Mouse (Mus musculus) neutrophil, adult 5-6 weeks (primary cell): Measurements from ENCODE around the gene Cavin4. TPM values are rescaled to one million over a fixed set of nuclear protein-coding genes. Genes with fewer than 3 reads are reported as not detected.

Experiments
- ATAC-seq: fragments of 151-379, 151-347 bp; 2 replicates; pipeline ENCODE4 v1.8.0; 2017; ENCODE audit warnings: mild to moderate bottlenecking, moderate TSS enrichment; ENCODE audit not compliant: insufficient number of reproducible peaks, poor library complexity, low FRiP score, severe bottlenecking; ENCODE audit errors: extremely low read depth
- total RNA-seq: library from RNA; stranded (forward); fragments of 200-1000 nt; gene quantifications from 2 replicates; pipeline ENCODE4 v1.2.3, GENCODE M21; 2017

The Cavin4 gene
- not detected in 2 replicates for total RNA-seq

DNA sequence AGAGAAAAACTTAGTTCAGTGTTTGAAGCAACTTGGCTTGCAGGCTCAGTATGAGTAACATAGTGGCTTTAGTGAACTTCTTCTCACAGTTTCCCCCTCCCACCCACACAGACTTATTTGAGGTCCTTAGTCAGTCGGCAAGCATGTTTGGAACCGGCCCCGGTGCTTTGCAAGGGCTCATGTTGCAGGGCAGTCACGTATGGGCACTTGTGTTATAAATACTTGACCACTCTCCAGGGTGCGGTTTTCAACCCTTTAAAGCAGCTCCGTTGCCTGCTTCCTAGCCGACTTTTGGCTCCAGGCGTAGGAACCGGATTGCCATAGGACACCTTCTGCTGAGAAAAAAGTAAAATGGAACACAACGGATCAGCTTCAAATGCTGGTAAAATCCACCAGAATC, at the start of gene Cavin4:
Gene Cavin4 (plus strand): TSS at position 244 of the 400 bp plus-strand sequence.
- no peak for ATAC-seq

GRCm38 (mm10) chr4:48615483-48615882, 47.8 kb upstream of the Cavin4 start:
- ATAC-seq: no peak

DNA sequence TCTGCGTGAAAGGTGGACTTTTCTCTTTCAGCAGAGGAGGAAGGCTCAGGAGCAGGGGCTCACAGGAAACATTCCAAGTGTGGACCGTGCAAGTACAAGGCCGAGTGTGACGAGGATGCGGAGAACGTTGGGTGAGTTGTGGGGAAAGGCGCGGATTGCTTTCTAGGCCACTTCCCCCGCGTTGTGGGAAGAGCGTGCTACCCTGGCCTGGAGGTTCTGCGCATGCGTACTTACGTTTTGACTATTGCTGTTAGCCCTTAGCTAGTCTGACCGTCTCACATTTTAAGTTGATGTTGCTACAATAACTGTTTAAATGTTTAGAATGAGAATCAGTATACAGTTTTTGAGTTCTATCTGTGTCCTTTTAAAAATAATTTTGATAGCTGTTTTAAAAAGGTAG, 46.1 kb upstream of the Cavin4 start:
- no peak for ATAC-seq

DNA sequence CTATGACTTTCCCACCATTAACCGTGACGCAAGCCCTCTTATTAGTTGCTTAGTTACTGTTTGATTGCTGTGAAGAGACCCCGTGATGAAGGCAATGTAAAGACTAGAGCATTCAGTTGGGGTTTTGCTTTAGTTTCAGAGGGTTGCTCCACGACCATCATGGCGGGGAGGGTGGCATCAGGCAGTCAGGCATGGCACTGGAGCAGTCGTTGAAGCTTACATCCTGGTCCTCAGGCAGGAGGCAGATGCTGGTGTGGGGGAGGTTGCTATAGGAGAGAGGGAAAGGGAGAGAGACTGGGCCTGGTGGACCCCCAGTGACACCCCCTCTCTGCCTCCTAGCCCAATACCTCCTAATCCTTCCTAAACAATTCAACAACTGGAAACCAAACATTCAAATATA, 43.2 kb upstream of the Cavin4 start:
- ATAC-seq: no peak

DNA sequence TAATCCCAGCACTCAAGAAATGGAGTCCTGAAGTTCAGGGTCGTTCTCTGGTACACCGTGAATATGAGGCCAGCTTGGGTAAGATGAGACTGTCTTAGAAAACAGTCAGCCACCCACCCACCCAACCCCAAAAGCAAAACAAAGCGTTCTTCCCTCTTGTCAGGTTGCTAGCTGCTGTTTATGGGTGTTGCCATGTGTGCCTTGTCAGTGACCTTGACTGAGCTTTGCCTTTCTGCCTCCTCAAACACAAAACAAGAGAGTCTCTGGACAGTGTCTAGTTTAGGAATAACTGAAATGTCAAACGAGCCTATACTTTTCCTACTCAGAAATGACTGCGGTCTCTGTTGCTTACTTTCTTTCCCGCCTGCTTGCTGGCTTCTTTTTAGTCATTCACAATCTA, 41.1 kb upstream of the Cavin4 start:
- no peak for ATAC-seq

DNA sequence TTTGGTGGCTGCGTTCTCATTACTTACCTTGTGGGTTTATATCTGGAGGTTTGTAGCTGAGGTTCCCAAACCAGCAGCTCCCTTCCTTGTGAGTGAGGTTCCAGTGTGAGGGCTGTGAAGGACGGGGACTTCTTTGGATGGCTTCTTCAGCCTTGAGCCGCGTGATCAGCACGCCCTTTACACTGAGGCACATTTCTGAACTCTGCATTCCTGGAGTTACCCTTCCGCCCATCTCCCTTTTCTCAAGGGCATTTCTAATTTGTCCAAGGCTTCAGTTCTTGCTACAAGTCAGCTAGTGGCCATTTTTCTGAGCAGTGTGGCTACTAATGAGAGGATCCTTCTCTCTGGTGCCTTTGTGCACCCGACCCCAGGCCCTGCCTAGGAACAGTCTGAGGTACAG, 40.4 kb upstream of the Cavin4 start:
- ATAC-seq: no peak

DNA sequence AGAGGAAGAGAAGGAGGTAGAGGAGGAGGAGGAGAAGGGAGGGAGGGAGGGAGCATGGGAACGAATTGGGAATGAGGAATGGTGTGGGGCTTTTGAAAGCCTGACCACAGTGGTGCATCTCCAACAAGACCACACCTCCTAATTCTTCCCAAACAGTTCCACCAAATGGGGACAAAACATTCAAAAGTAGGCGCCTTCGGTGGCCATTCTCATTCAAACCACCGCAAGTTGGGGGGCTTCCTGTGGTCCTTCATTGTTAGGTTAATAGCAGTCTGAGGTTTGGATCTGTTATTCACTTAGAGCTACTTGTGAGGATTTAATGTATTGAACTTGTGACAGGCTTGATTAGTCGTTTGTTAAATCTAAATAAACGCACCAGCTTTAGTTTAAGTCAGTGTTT, 38.4 kb upstream of the Cavin4 start:
- ATAC-seq: no peak

DNA sequence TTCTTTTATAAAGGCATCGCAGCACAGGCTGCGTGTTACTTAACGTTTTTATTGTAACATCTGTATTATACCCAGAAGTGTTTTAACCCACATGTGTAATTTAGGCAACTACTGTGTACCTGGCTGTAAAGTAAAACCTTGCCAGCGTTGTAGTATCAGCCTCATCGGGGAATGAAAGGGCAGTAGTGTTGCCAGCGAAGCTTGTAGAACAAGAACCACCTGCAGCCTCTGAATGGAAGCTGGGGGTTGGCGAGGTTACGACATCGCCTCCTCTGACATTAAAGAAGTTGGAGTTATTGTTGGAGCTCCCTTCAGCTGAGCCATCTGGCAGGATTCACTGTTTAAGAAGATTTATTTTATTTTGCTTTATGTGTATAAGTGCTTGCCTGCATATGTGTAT, 37.5 kb upstream of the Cavin4 start:
- no peak for ATAC-seq

DNA sequence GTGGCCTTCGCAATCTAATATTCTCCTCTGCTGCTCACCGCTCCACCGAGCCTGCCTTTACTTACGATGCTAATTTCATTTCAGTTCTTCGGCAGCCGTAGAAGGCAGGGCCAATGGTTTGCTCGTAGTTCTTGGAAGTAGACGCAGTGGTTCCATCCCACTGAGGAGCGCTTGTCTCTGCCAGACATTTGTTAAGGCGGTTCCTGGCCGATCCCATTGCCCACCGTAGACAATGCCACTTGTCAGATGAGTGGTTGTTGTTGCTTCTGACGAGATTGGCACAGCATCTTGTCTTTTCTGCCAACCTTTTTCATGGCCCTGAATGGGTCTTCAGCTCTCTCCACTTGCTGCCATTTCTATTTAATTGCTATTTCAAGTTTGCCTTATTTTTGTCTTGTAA, 33.9 kb upstream of the Cavin4 start:
- no peak for ATAC-seq

GRCm38 (mm10) chr4:48633529-48633928, 29.8 kb upstream of the Cavin4 start:
- no peak for ATAC-seq

GRCm38 (mm10) chr4:48634058-48634457, 29.3 kb upstream of the Cavin4 start:
- no peak for ATAC-seq

DNA sequence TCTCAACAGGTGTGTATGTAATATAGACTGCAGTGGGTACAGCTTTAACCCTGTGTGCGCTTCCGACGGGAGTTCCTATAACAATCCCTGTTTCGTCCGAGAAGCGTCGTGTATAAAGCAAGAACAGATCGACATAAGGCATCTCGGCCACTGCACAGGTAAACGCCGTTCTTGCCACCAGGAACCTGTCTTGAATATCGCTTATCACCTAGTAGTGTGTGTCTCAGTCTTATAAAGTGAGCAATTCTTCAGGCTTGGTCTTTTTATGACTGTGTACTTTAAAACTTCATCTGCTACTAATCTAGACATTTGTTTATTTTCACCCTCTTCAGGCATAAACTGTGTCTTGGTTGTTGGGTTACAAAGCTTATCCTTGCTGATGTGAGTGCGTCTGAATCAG, 26.5 kb upstream of the Cavin4 start:
- no peak for ATAC-seq

GRCm38 (mm10) chr4:48638132-48638531, 25.2 kb upstream of the Cavin4 start:
- no peak for ATAC-seq

DNA sequence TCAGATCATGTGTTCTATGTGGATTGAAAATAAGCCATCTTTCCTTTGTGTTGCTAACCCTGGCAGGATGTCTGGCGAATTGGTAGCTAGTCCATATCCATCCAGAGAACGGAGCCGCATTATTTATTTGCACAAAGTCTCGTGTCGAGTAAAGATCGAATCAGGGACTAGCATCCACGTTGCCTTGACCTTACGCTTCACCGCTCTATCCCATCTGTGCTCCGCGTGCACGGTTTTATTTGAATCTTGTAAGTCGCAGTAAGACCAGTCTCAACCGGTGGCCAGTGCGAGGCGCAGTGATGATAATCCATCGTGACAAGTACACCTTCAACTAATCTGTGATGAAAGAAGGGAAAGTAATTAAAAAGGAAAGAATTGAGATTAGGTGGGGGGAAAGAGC, 23.8 kb upstream of the Cavin4 start:
- ATAC-seq: no peak

DNA sequence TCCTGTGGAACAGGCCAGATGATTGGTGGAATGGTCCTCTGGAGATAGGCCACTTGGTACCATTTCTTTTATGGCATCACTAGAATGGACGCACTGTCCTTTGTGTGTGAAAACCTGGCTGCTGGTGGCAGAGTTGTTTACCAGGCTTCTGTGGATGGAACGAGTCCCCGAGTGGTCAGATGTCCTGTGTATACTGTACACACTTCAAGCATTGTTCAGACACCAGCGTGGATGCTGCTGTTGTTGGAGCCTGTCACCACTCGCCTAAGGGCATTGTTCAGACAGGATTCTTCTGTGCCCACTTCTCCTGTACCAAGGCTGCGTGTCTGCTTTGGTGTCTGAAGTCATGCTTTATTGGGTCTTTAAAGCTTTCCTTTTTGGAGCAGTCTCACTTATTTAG, 19.5 kb upstream of the Cavin4 start:
- no peak for ATAC-seq

GRCm38 (mm10) chr4:48646143-48646542, 17.2 kb upstream of the Cavin4 start:
- no peak for ATAC-seq

DNA sequence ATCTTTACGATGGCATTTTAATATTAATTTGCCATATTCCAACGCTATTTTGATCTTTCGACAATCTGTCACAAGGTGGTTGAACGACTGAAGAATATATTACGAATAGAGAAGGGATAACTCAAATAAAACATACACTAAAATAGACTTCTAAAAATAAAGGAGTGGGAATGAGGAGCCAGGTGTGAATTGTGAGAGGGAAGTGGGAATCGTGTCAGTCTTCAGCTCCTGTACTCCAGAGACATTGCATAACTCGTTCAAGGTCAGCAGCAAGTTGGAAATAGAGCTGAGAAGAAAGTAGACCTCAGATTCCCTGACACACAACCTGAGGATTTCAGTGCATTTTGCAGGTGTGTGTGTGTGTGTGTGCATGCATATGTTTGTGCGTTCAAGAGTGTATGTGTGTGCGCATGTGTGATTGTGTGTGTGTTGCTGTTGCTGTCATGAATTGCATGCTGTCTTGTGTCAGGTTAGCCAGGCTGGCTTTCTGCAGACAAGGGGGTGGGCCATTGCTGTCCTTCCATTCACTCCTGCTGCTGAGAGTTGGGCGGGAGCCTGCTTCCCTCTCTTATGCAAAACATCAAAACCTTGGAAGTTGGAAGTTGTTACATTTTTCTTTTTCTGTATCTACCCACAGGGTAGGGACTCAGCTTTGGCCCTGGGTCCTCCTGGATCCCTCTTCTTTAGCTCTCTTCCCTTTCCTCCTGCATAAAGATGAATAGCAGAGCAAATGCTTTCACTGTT, 12.5 kb upstream of the Cavin4 start:
- ATAC-seq: no peak

GRCm38 (mm10) chr4:48654118-48654517, 9.2 kb upstream of the Cavin4 start:
- no peak for ATAC-seq

- no peak for ATAC-seq
These were observed 6.8 kb upstream of the Cavin4 start for GRCm38 (mm10) chr4:48656530-48656929.

DNA sequence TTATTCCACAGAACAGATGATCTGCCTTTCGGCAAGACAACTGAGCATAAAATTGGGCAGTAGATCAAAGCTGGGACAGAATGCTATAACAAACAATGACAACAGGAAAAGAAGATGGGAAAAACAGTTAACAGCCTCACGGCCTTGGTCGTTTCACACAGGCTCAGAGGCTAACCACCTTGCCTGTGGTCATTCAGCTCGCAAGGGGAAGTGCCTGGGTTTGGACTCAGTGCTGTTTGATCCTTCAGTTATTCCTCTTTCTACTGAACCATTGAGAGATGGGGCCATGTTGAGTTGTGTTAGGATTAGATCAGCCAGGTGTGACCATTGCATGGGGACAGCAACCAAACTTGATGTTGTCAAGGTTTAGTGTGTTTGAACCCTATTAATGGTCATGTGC, 3.2 kb upstream of the Cavin4 start:
- ATAC-seq: no peak
